Mouse (Mus musculus): ENCODE data around the gene Wdr37. TPM values are rescaled to one million over a fixed set of nuclear protein-coding genes. Genes with fewer than 3 reads are reported as not detected.

Wdr37 gene
- polyA plus RNA-seq, 1 experiment: 11.3 TPM

- no peaks in the 10 kb centered on the region; the same call in 1 of the 2 replicates for H3K4me1 ChIP-seq (ENCODE audit: control insufficient read depth, insufficient read depth, insufficient read length)
- peaks cover 5% of the 10 kb centered on the region; the same call in 1 of the 2 replicates for H3K36me3 ChIP-seq (ENCODE audit: control insufficient read depth, insufficient read depth, low read length)
- DNase-seq (ENCODE audit: low read depth in 1 of 2, low spot score in 2 of 2): no peak
- TF ChIP-seq CTCF (IDR thresholded peaks at IDR 0.05; ENCODE audit: extremely low read depth, insufficient read depth, insufficient read length, insufficient replicate concordance) (no peak), POLR2A (IDR thresholded peaks at IDR 0.05; ENCODE audit: low read depth, low read length) (no peak)
- H3K4me3 ChIP-seq (ENCODE audit: extremely low read depth, insufficient read depth, insufficient read length): no peak overlapping the region
- 77% methylated on average over 3 of the region's 3 CpGs for WGBS
- no peak overlapping the region for H3K27ac ChIP-seq (ENCODE audit: insufficient read depth, low read length)
- no peaks in the 10 kb centered on the region for H3K27me3 ChIP-seq (ENCODE audit: control insufficient read depth, insufficient read depth, low read length)
Observed at GRCm38 (mm10) chr13:8864990-8865389, 6.7 kb downstream of the Wdr37 start.

GRCm38 (mm10) chr13:8860861-8861260, 10.8 kb downstream of the Wdr37 start:
- WGBS: 90% methylated on average over 9 of the region's 9 CpGs
- H3K27me3 ChIP-seq (ENCODE audit: control insufficient read depth, insufficient read depth, low read length): no peaks in the 10 kb centered on the region
- TF ChIP-seq CTCF (IDR thresholded peaks at IDR 0.05; ENCODE audit: extremely low read depth, insufficient read depth, insufficient read length, insufficient replicate concordance): no peak
- TF ChIP-seq POLR2A (IDR thresholded peaks at IDR 0.05; ENCODE audit: low read depth, low read length): no peak
- DNase-seq (ENCODE audit: low read depth in 1 of 2, low spot score in 2 of 2): no peak
- H3K36me3 ChIP-seq (ENCODE audit: control insufficient read depth, insufficient read depth, low read length): peaks cover 12% of the 10 kb centered on the region; the same call in 1 of the 2 replicates
- no peaks in the 10 kb centered on the region for H3K4me1 ChIP-seq (ENCODE audit: control insufficient read depth, insufficient read depth, insufficient read length)
- H3K27ac ChIP-seq (ENCODE audit: insufficient read depth, low read length): no peak overlapping the region
- H3K4me3 ChIP-seq (ENCODE audit: extremely low read depth, insufficient read depth, insufficient read length): no peak overlapping the region

GRCm38 (mm10) chr13:8858453-8858852, 13.3 kb downstream of the Wdr37 start:
- Histone ChIP-seq H3K4me1 (ENCODE audit: control insufficient read depth, insufficient read depth, insufficient read length) (no peaks in the 10 kb centered on the region), H3K4me3 (ENCODE audit: extremely low read depth, insufficient read depth, insufficient read length) (no peak overlapping the region), H3K36me3 (ENCODE audit: control insufficient read depth, insufficient read depth, low read length) (peaks cover 20% of the 10 kb centered on the region), H3K27me3 (ENCODE audit: control insufficient read depth, insufficient read depth, low read length) (no peaks in the 10 kb centered on the region), H3K27ac (ENCODE audit: insufficient read depth, low read length) (no peak overlapping the region)
- DNase-seq (ENCODE audit: low read depth in 1 of 2, low spot score in 2 of 2): no peak
- WGBS: 88% methylated on average over 6 of the region's 6 CpGs
- TF ChIP-seq POLR2A (IDR thresholded peaks at IDR 0.05; ENCODE audit: low read depth, low read length): no peak
- TF ChIP-seq CTCF (IDR thresholded peaks at IDR 0.05; ENCODE audit: extremely low read depth, insufficient read depth, insufficient read length, insufficient replicate concordance): no peak

- no peak for TF ChIP-seq POLR2A (IDR thresholded peaks at IDR 0.05; ENCODE audit: low read depth, low read length)
- TF ChIP-seq CTCF (IDR thresholded peaks at IDR 0.05; ENCODE audit: extremely low read depth, insufficient read depth, insufficient read length, insufficient replicate concordance): no peak
- peaks cover 20% of the 10 kb centered on the region for H3K36me3 ChIP-seq (ENCODE audit: control insufficient read depth, insufficient read depth, low read length)
- DNase-seq (ENCODE audit: low read depth in 1 of 2, low spot score in 2 of 2): no peak
- H3K27ac ChIP-seq (ENCODE audit: insufficient read depth, low read length): no peak overlapping the region
- no peaks in the 10 kb centered on the region for H3K4me1 ChIP-seq (ENCODE audit: control insufficient read depth, insufficient read depth, insufficient read length)
- H3K4me3 ChIP-seq (ENCODE audit: extremely low read depth, insufficient read depth, insufficient read length): no peak overlapping the region
- 96% methylated on average over 2 of the region's 2 CpGs for WGBS
- H3K27me3 ChIP-seq (ENCODE audit: control insufficient read depth, insufficient read depth, low read length): no peaks in the 10 kb centered on the region
Observed at GRCm38 (mm10) chr13:8854769-8855168, 16.9 kb downstream of the Wdr37 start.

GRCm38 (mm10) chr13:8853424-8853823, 18.3 kb downstream of the Wdr37 start:
- DNase-seq (ENCODE audit: low read depth in 1 of 2, low spot score in 2 of 2): no peak

GRCm38 (mm10) chr13:8849311-8849710, 22.4 kb downstream of the Wdr37 start:
- no peak overlapping the region for H3K27ac ChIP-seq (ENCODE audit: insufficient read depth, low read length)
- H3K27me3 ChIP-seq (ENCODE audit: control insufficient read depth, insufficient read depth, low read length): no peaks in the 10 kb centered on the region
- DNase-seq (ENCODE audit: low read depth in 1 of 2, low spot score in 2 of 2): no peak
- TF ChIP-seq CTCF (IDR thresholded peaks at IDR 0.05; ENCODE audit: extremely low read depth, insufficient read depth, insufficient read length, insufficient replicate concordance): no peak
- TF ChIP-seq POLR2A (IDR thresholded peaks at IDR 0.05; ENCODE audit: low read depth, low read length): no peak
- WGBS: 36% methylated on average over 1 of the region's 1 CpGs
- no peaks in the 10 kb centered on the region for H3K4me1 ChIP-seq (ENCODE audit: control insufficient read depth, insufficient read depth, insufficient read length)
- peaks cover 26% of the 10 kb centered on the region for H3K36me3 ChIP-seq (ENCODE audit: control insufficient read depth, insufficient read depth, low read length)
- no peak overlapping the region for H3K4me3 ChIP-seq (ENCODE audit: extremely low read depth, insufficient read depth, insufficient read length)

More at GRCm38 (mm10) chr13:8853424-8853823, 18.3 kb downstream of the Wdr37 start:
- H3K27me3 ChIP-seq (ENCODE audit: control insufficient read depth, insufficient read depth, low read length): no peaks in the 10 kb centered on the region
- H3K4me1 ChIP-seq (ENCODE audit: control insufficient read depth, insufficient read depth, insufficient read length): no peaks in the 10 kb centered on the region
- peaks cover 19% of the 10 kb centered on the region for H3K36me3 ChIP-seq (ENCODE audit: control insufficient read depth, insufficient read depth, low read length)
- 98% methylated on average over 4 of the region's 4 CpGs for WGBS
- TF ChIP-seq POLR2A (IDR thresholded peaks at IDR 0.05; ENCODE audit: low read depth, low read length): no peak
- TF ChIP-seq CTCF (IDR thresholded peaks at IDR 0.05; ENCODE audit: extremely low read depth, insufficient read depth, insufficient read length, insufficient replicate concordance): no peak
- no peak overlapping the region for H3K27ac ChIP-seq (ENCODE audit: insufficient read depth, low read length)
- H3K4me3 ChIP-seq (ENCODE audit: extremely low read depth, insufficient read depth, insufficient read length): no peak overlapping the region

GRCm38 (mm10) chr13:8847702-8848101, 24.0 kb downstream of the Wdr37 start:
- no peak for DNase-seq (ENCODE audit: low read depth in 1 of 2, low spot score in 2 of 2)
- no peak overlapping the region for H3K4me3 ChIP-seq (ENCODE audit: extremely low read depth, insufficient read depth, insufficient read length)
- 45% methylated on average over 2 of the region's 2 CpGs for WGBS
- H3K36me3 ChIP-seq (ENCODE audit: control insufficient read depth, insufficient read depth, low read length): peaks cover 22% of the 10 kb centered on the region
- H3K4me1 ChIP-seq (ENCODE audit: control insufficient read depth, insufficient read depth, insufficient read length): no peaks in the 10 kb centered on the region
- no peaks in the 10 kb centered on the region for H3K27me3 ChIP-seq (ENCODE audit: control insufficient read depth, insufficient read depth, low read length)
- no peak overlapping the region for H3K27ac ChIP-seq (ENCODE audit: insufficient read depth, low read length)
- peak; percentile 26; the same call in 1 of the 2 replicates for TF ChIP-seq CTCF (IDR thresholded peaks at IDR 0.05; ENCODE audit: extremely low read depth, insufficient read depth, insufficient read length, insufficient replicate concordance)
- TF ChIP-seq POLR2A (IDR thresholded peaks at IDR 0.05; ENCODE audit: low read depth, low read length): no peak

All from spleen, adult 2 months (tissue).